Mouse (Mus musculus): ENCODE results near the gene Gm10135. TPM values are rescaled to one million over a fixed set of nuclear protein-coding genes. Genes with fewer than 3 reads are reported as not detected.

The Gm10135 gene
- total and polyA plus RNA-seq, 2 experiments = not detected

GRCm38 (mm10) chr5:72933026-72933675 is 41.4 kb downstream of the Gm10135 start:
- Histone ChIP-seq H3K79me2 (ENCODE audit: control insufficient read depth, insufficient read depth, low read length) (peaks cover 21% of the 10 kb centered on the region; the same call in 1 of the 2 replicates), H3K4me3 (ENCODE audit: insufficient read depth, low read depth, low read length) (no peak overlapping the region), H3K27me3 (ENCODE audit: control insufficient read depth, insufficient read depth, low read length) (no peaks in the 10 kb centered on the region), H3K4me1 (ENCODE audit: control insufficient read depth, insufficient read depth, low read length) (no peaks in the 10 kb centered on the region), H3K9ac (ENCODE audit: low read depth, low read length) (no peak overlapping the region), H3K36me3 (ENCODE audit: control insufficient read depth, insufficient read depth, low read length) (no peaks in the 10 kb centered on the region), H3K27ac (replicated peaks; ENCODE audit: insufficient read depth, low read depth, low read length) (no peak overlapping the region)
- no peak for DNase-seq (ENCODE audit: extremely low read depth, low read depth, low spot score)
- TF ChIP-seq CTCF (IDR thresholded peaks at IDR 0.05; ENCODE audit: low read depth, low read length) (no peak), POLR2A (IDR thresholded peaks at IDR 0.05; ENCODE audit: extremely low read depth, insufficient read depth, low read length) (no peak)
- WGBS = 94% methylated on average over 17 of the region's 17 CpGs

GRCm38 (mm10) chr5:72927074-72927473 is 47.4 kb downstream of the Gm10135 start:
- no peak overlapping the region for H3K4me3 ChIP-seq (ENCODE audit: insufficient read depth, low read depth, low read length)
- no peaks in the 10 kb centered on the region for H3K27me3 ChIP-seq (ENCODE audit: control insufficient read depth, insufficient read depth, low read length)
- peaks cover 8% of the 10 kb centered on the region for H3K4me1 ChIP-seq (ENCODE audit: control insufficient read depth, insufficient read depth, low read length)
- DNase-seq (ENCODE audit: extremely low read depth, low read depth, low spot score) = no peak
- peaks cover 52% of the 10 kb centered on the region for H3K79me2 ChIP-seq (ENCODE audit: control insufficient read depth, insufficient read depth, low read length)
- TF ChIP-seq CTCF (IDR thresholded peaks at IDR 0.05; ENCODE audit: low read depth, low read length) (no peak), POLR2A (IDR thresholded peaks at IDR 0.05; ENCODE audit: extremely low read depth, insufficient read depth, low read length) (no peak)
- H3K27ac ChIP-seq (replicated peaks; ENCODE audit: insufficient read depth, low read depth, low read length) = no peak overlapping the region
- H3K9ac ChIP-seq (ENCODE audit: low read depth, low read length) = no peak overlapping the region
- no peaks in the 10 kb centered on the region for H3K36me3 ChIP-seq (ENCODE audit: control insufficient read depth, insufficient read depth, low read length)

GRCm38 (mm10) chr5:72922796-72923195 is 51.7 kb downstream of the Gm10135 start:
- Histone ChIP-seq H3K27me3 (ENCODE audit: control insufficient read depth, insufficient read depth, low read length) (no peaks in the 10 kb centered on the region), H3K4me1 (ENCODE audit: control insufficient read depth, insufficient read depth, low read length) (peaks cover 9% of the 10 kb centered on the region), H3K4me3 (ENCODE audit: insufficient read depth, low read depth, low read length) (no peak overlapping the region), H3K79me2 (ENCODE audit: control insufficient read depth, insufficient read depth, low read length) (peaks cover 58% of the 10 kb centered on the region), H3K9ac (ENCODE audit: low read depth, low read length) (no peak overlapping the region), H3K27ac (replicated peaks; ENCODE audit: insufficient read depth, low read depth, low read length) (no peak overlapping the region), H3K36me3 (ENCODE audit: control insufficient read depth, insufficient read depth, low read length) (no peaks in the 10 kb centered on the region)
- WGBS = 91% methylated on average over 3 of the region's 3 CpGs
- peak; percentile 76 for DNase-seq (ENCODE audit: extremely low read depth, low read depth, low spot score)
- TF ChIP-seq POLR2A (IDR thresholded peaks at IDR 0.05; ENCODE audit: extremely low read depth, insufficient read depth, low read length) = no peak
- no peak for TF ChIP-seq CTCF (IDR thresholded peaks at IDR 0.05; ENCODE audit: low read depth, low read length)

GRCm38 (mm10) chr5:72921171-72921570 is 53.3 kb downstream of the Gm10135 start:
- no peak for DNase-seq (ENCODE audit: extremely low read depth, low read depth, low spot score)
- Histone ChIP-seq H3K27ac (replicated peaks; ENCODE audit: insufficient read depth, low read depth, low read length) (no peak overlapping the region), H3K9ac (ENCODE audit: low read depth, low read length) (no peak overlapping the region), H3K4me3 (ENCODE audit: insufficient read depth, low read depth, low read length) (no peak overlapping the region), H3K79me2 (ENCODE audit: control insufficient read depth, insufficient read depth, low read length) (peaks cover 60% of the 10 kb centered on the region), H3K4me1 (ENCODE audit: control insufficient read depth, insufficient read depth, low read length) (peaks cover 14% of the 10 kb centered on the region), H3K27me3 (ENCODE audit: control insufficient read depth, insufficient read depth, low read length) (no peaks in the 10 kb centered on the region), H3K36me3 (ENCODE audit: control insufficient read depth, insufficient read depth, low read length) (no peaks in the 10 kb centered on the region)
- TF ChIP-seq POLR2A (IDR thresholded peaks at IDR 0.05; ENCODE audit: extremely low read depth, insufficient read depth, low read length) (no peak), CTCF (IDR thresholded peaks at IDR 0.05; ENCODE audit: low read depth, low read length) (no peak)
- WGBS = 95% methylated on average over 8 of the region's 8 CpGs

- H3K79me2 ChIP-seq (ENCODE audit: control insufficient read depth, insufficient read depth, low read length) = peaks cover 63% of the 10 kb centered on the region
- TF ChIP-seq POLR2A (IDR thresholded peaks at IDR 0.05; ENCODE audit: extremely low read depth, insufficient read depth, low read length) (no peak), CTCF (IDR thresholded peaks at IDR 0.05; ENCODE audit: low read depth, low read length) (no peak)
- no peak for DNase-seq (ENCODE audit: extremely low read depth, low read depth, low spot score)
- H3K36me3 ChIP-seq (ENCODE audit: control insufficient read depth, insufficient read depth, low read length) = no peaks in the 10 kb centered on the region
- H3K9ac ChIP-seq (ENCODE audit: low read depth, low read length) = no peak overlapping the region
- H3K27me3 ChIP-seq (ENCODE audit: control insufficient read depth, insufficient read depth, low read length) = no peaks in the 10 kb centered on the region
- H3K4me1 ChIP-seq (ENCODE audit: control insufficient read depth, insufficient read depth, low read length) = peaks cover 18% of the 10 kb centered on the region
- H3K4me3 ChIP-seq (ENCODE audit: insufficient read depth, low read depth, low read length) = no peak overlapping the region
- no peak overlapping the region for H3K27ac ChIP-seq (replicated peaks; ENCODE audit: insufficient read depth, low read depth, low read length)
- 96% methylated on average over 4 of the region's 4 CpGs for WGBS
These were observed 54.1 kb downstream of the Gm10135 start for GRCm38 (mm10) chr5:72920416-72920815.

GRCm38 (mm10) chr5:72916851-72917250 is 57.7 kb downstream of the Gm10135 start:
- no peaks in the 10 kb centered on the region for H3K27me3 ChIP-seq (ENCODE audit: control insufficient read depth, insufficient read depth, low read length)
- H3K4me3 ChIP-seq (ENCODE audit: insufficient read depth, low read depth, low read length) = no peak overlapping the region
- H3K4me1 ChIP-seq (ENCODE audit: control insufficient read depth, insufficient read depth, low read length) = peaks cover 13% of the 10 kb centered on the region
- peaks cover 41% of the 10 kb centered on the region for H3K79me2 ChIP-seq (ENCODE audit: control insufficient read depth, insufficient read depth, low read length)
- 25% methylated on average over 1 of the region's 1 CpGs for WGBS
- TF ChIP-seq POLR2A (IDR thresholded peaks at IDR 0.05; ENCODE audit: extremely low read depth, insufficient read depth, low read length) (no peak), CTCF (IDR thresholded peaks at IDR 0.05; ENCODE audit: low read depth, low read length) (no peak)
- H3K9ac ChIP-seq (ENCODE audit: low read depth, low read length) = no peak overlapping the region
- no peaks in the 10 kb centered on the region for H3K36me3 ChIP-seq (ENCODE audit: control insufficient read depth, insufficient read depth, low read length)
- H3K27ac ChIP-seq (replicated peaks; ENCODE audit: insufficient read depth, low read depth, low read length) = no peak overlapping the region
- DNase-seq (ENCODE audit: extremely low read depth, low read depth, low spot score) = no peak

Measured in liver, adult 2 months (tissue).